Mouse (Mus musculus): ENCODE measurements around the gene Il1r2. TPM values are rescaled to one million over a fixed set of nuclear protein-coding genes. Genes with fewer than 3 reads are reported as not detected.

Il1r2 gene
- polyA plus RNA-seq, 1 experiment: 0.38 TPM

DNA sequence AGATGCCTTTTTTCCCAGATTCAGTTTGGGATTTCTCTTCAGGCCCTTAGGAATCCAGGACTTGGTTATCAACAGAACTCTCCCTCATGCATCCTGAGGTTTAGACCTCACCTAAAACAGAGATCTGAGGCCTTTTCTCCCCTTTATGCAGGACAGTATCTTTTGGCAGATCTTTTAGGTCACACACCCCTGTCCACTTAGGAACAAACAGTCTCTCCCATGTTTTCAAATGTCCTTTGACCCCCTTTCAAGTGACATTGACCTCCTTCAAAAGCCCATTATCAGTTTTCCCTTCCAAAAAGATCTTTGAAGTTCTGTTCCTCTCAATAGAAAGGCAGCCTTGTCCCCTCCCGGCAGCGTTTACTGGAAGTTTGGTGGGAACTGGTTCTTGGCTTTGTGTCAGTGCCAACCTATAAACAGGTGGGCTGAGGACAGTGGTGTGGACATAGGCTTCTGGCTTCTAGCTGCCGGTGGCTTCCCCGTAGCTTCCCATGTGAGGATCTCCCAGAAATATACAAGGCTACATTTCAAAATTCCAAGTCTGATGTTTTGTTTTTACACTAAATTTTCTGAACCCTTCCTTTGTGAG lies 89.5 kb downstream of the Il1r2 start:
- Histone ChIP-seq H3K4me3 (ENCODE audit: insufficient read depth, low read depth, low read length) (no peak overlapping the region), H3K27me3 (replicated peaks; ENCODE audit: control insufficient read depth, insufficient read depth, low read length) (no peaks in the 10 kb centered on the region), H3K27ac (ENCODE audit: insufficient read depth, low read depth, low read length) (no peak overlapping the region), H3K4me1 (ENCODE audit: control insufficient read depth, insufficient read depth, low read length) (no peaks in the 10 kb centered on the region), H3K36me3 (ENCODE audit: control insufficient read depth, insufficient read depth, low read length) (no peaks in the 10 kb centered on the region)
- TF ChIP-seq POLR2A (IDR thresholded peaks at IDR 0.05; ENCODE audit: low read depth, low read length) (no peak), CTCF (conservative IDR thresholded peaks at IDR 0.05; ENCODE audit: insufficient read depth, insufficient read length, low read depth, low read length) (no peak)
- DNase-seq: no peak
- 95% methylated on average over 4 of the region's 4 CpGs for WGBS

DNA sequence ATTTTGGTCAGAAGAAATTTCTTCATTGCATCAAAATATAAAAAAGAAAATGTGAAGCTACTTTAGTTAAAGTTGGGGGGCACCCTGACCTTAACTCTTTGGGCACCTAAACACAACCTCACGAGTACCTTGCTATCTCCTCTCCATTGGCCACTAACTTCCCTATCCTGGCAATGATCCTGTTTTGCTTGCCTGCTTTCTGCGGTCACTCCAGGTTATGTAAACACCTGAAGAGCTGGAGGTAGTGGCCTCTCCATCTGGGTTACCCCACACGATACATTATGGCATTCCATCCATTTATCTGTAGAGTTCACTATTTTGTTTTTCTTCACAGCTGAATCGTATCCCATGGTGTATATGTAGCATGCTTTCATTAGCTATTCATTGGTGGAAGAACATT lies 90.5 kb downstream of the Il1r2 start:
- DNase-seq: no peak
- Histone ChIP-seq H3K27ac (ENCODE audit: insufficient read depth, low read depth, low read length) (no peak overlapping the region), H3K4me3 (ENCODE audit: insufficient read depth, low read depth, low read length) (no peak overlapping the region), H3K27me3 (replicated peaks; ENCODE audit: control insufficient read depth, insufficient read depth, low read length) (no peaks in the 10 kb centered on the region), H3K4me1 (ENCODE audit: control insufficient read depth, insufficient read depth, low read length) (no peaks in the 10 kb centered on the region), H3K36me3 (ENCODE audit: control insufficient read depth, insufficient read depth, low read length) (no peaks in the 10 kb centered on the region)
- WGBS: 81% methylated on average over 4 of the region's 4 CpGs
- TF ChIP-seq POLR2A (IDR thresholded peaks at IDR 0.05; ENCODE audit: low read depth, low read length) (no peak), CTCF (conservative IDR thresholded peaks at IDR 0.05; ENCODE audit: insufficient read depth, insufficient read length, low read depth, low read length) (no peak)

GRCm38 (mm10) chr1:40167585-40167984 lies 93.7 kb downstream of the Il1r2 start:
- no peaks in the 10 kb centered on the region for H3K27me3 ChIP-seq (replicated peaks; ENCODE audit: control insufficient read depth, insufficient read depth, low read length)
- no peak for TF ChIP-seq CTCF (conservative IDR thresholded peaks at IDR 0.05; ENCODE audit: insufficient read depth, insufficient read length, low read depth, low read length)
- TF ChIP-seq POLR2A (IDR thresholded peaks at IDR 0.05; ENCODE audit: low read depth, low read length): no peak
- no peaks in the 10 kb centered on the region for H3K36me3 ChIP-seq (ENCODE audit: control insufficient read depth, insufficient read depth, low read length)
- no peak for DNase-seq
- H3K27ac ChIP-seq (ENCODE audit: insufficient read depth, low read depth, low read length): no peak overlapping the region
- no peak overlapping the region for H3K4me3 ChIP-seq (ENCODE audit: insufficient read depth, low read depth, low read length)
- peaks cover 3% of the 10 kb centered on the region; the same call in 1 of the 2 replicates for H3K4me1 ChIP-seq (ENCODE audit: control insufficient read depth, insufficient read depth, low read length)
- 76% methylated on average over 8 of the region's 8 CpGs for WGBS

- 17% methylated on average over 5 of the region's 5 CpGs for WGBS
- H3K27me3 ChIP-seq (replicated peaks; ENCODE audit: control insufficient read depth, insufficient read depth, low read length): no peaks in the 10 kb centered on the region
- peaks cover 3% of the 10 kb centered on the region; the same call in 1 of the 2 replicates for H3K4me1 ChIP-seq (ENCODE audit: control insufficient read depth, insufficient read depth, low read length)
- H3K4me3 ChIP-seq (ENCODE audit: insufficient read depth, low read depth, low read length): no peak overlapping the region
- H3K36me3 ChIP-seq (ENCODE audit: control insufficient read depth, insufficient read depth, low read length): no peaks in the 10 kb centered on the region
- DNase-seq: peak; percentile 76
- H3K27ac ChIP-seq (ENCODE audit: insufficient read depth, low read depth, low read length): no peak overlapping the region
- TF ChIP-seq CTCF (conservative IDR thresholded peaks at IDR 0.05; ENCODE audit: insufficient read depth, insufficient read length, low read depth, low read length): no peak
- TF ChIP-seq POLR2A (IDR thresholded peaks at IDR 0.05; ENCODE audit: low read depth, low read length): no peak
Measured at GRCm38 (mm10) chr1:40171878-40172277, 98.0 kb downstream of the Il1r2 start.

GRCm38 (mm10) chr1:40174146-40174545 lies 100.3 kb downstream of the Il1r2 start:
- Histone ChIP-seq H3K4me3 (ENCODE audit: insufficient read depth, low read depth, low read length) (no peak overlapping the region), H3K4me1 (ENCODE audit: control insufficient read depth, insufficient read depth, low read length) (peaks cover 3% of the 10 kb centered on the region; the same call in 1 of the 2 replicates), H3K27ac (ENCODE audit: insufficient read depth, low read depth, low read length) (no peak overlapping the region), H3K27me3 (replicated peaks; ENCODE audit: control insufficient read depth, insufficient read depth, low read length) (no peaks in the 10 kb centered on the region), H3K36me3 (ENCODE audit: control insufficient read depth, insufficient read depth, low read length) (no peaks in the 10 kb centered on the region)
- TF ChIP-seq CTCF (conservative IDR thresholded peaks at IDR 0.05; ENCODE audit: insufficient read depth, insufficient read length, low read depth, low read length): no peak
- TF ChIP-seq POLR2A (IDR thresholded peaks at IDR 0.05; ENCODE audit: low read depth, low read length): no peak
- 84% methylated on average over 3 of the region's 3 CpGs for WGBS
- DNase-seq: no peak

Other genes starting within 250 kb of the Il1r2 start
- 28.3 and 29.2 TPM in 2 replicates for gene Map4k4, start 173.2 kb upstream of the Il1r2 start, polyA plus RNA-seq (2012; rRNA removed)
- 3.3 and 3.4 TPM in 2 replicates for gene Il1r1, start 151.0 kb downstream of the Il1r2 start, polyA plus RNA-seq (2012; rRNA removed)